Mouse (Mus musculus) embryonic fibroblast, embryonic 13.5 days (primary cell): ENCODE data around the gene Avil. TPM values are rescaled to one million over a fixed set of nuclear protein-coding genes. Genes with fewer than 3 reads are reported as not detected.
A peak's percentile ranks its signal among the peaks of the same experiment; 100 is the strongest.

Source experiments
- H3K27ac ChIP-seq: 2 replicates; pipeline ENCODE4 v1.5.1; 2012; ENCODE audit warnings: low read length, control low read depth, inconsistent platforms; ENCODE audit not compliant: insufficient read depth
- H3K4me1 ChIP-seq: 2 replicates; pipeline ENCODE4 v1.6.1; 2011; ENCODE audit warnings: low read length; ENCODE audit not compliant: control insufficient read depth, insufficient read depth
- H3K4me3 ChIP-seq: 2 replicates; pipeline ENCODE4 v1.5.1; 2011; ENCODE audit warnings: mild to moderate bottlenecking, control low read depth, low read length; ENCODE audit not compliant: insufficient read depth
- CTCF ChIP-seq: IDR thresholded peaks from 2 replicates; pipeline ENCODE4 v1.5.1; 2011; ENCODE audit warnings: mild to moderate bottlenecking, control low read depth, low read length, moderate library complexity, borderline replicate concordance; ENCODE audit not compliant: insufficient read depth
- POLR2A ChIP-seq: IDR thresholded peaks from 2 replicates; pipeline ENCODE4 v1.6.1; 2011; ENCODE audit warnings: low read depth, mild to moderate bottlenecking, control low read depth, low read length, moderate library complexity
- polyA plus RNA-seq: library from polyadenylated mRNA; stranded (reverse); fragments of >200 nt; gene quantifications from 2 replicates; pipeline ENCODE4 v1.2.4, GENCODE M21; 2011; ENCODE audit warnings: low read depth; ENCODE audit not compliant: missing spikeins, insufficient read length

The Avil gene
- polyA plus RNA-seq, 1 experiment = 1.5 TPM

DNA sequence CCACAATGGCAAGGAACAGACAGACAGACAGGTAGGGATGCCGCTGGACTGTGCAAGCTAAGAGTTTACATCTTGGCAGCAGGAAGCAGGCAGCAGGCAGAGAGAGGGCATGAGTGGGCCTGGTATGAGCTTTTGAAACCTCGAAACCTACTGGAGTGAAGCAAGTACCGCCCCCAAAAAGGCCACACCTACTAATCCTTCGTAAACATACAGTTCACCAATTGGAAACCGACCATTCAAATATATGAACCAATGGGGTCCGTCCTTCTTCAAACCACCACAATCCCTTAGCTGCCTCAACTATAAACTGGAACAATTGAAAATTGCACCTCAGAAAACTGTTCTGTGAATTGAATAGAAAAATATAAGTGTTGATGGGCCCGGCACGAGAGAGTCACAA, 36.7 kb upstream of the Avil start:
- H3K27ac ChIP-seq = peak overlapping the region; percentile 91; the same call in 1 of the 2 replicates
- no peak for TF ChIP-seq CTCF
- TF ChIP-seq POLR2A = no peak
- no peak overlapping the region for H3K4me3 ChIP-seq
- peaks cover 2% of the 10 kb centered on the region; the same call in 1 of the 2 replicates for H3K4me1 ChIP-seq

DNA sequence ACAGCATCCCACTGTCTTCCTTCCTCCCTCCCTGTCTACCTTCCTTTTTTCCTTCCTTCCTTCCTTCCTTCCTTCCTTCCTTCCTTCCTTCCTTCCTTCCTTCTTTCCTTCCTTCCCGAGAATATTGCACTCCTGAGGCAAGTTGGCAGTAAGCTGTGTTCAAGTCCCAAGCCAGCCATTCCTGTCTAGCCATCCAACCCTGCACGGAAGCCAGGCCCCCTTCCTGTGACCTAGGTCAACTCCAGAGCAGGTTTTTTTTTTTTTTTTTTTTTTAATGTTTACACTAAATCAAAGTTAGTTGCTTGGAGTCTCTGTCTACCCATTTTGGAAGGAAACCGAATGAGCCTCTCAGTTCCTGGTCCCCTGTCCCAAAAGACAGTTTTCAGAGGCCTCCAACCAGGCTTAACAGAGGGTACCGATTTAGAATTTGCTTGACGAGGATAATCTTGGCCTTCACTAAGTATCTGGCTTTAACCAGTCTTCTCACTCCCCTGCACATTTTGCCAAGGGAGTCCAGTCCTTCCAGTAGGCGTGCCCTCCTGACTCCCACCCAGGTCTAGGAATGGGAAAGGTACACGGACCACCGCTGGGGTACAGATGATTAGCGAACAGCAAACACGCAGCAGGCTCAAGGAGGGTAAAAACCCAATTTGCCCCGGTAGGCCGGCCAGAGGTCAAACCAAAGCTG, 29.0 kb upstream of the Avil start:
- Histone ChIP-seq H3K4me3 (no peak overlapping the region), H3K4me1 (peaks cover 3% of the 10 kb centered on the region; the same call in 1 of the 2 replicates), H3K27ac (no peak overlapping the region)
- TF ChIP-seq CTCF (no peak), POLR2A (no peak)

DNA sequence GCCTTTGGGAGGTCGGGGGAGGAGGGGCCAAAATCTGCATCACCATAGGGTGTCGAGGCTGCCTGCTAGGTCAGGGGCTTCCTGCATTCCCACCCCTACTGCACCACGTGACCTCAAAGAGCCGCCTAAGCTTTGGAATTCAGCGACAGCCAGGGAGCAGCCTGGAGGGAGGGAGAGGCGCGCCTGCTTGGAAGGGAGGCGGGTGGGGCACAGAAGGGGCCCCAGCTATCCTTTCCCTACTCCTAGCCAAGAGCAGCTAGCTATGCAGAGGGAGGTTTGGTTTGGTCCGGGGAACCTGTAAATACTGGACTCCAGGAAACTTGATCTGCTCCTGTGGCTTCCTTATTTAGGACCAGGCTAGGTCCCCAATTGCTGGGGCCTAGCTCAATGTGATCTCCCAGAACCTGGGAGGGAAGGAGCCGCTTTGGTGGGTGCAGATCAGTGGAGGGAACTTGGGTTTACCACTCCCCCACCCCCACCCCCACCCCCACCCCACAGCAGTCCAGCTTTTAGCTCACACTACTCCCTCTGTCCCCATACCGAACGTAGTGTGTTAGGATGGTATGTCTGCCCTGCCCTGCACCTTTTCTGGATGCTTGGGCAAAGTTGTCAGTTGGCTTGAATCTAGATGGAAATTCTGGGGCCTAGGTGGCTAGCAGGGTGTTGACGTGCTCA, 28.3 kb upstream of the Avil start:
- H3K4me1 ChIP-seq = peaks cover 3% of the 10 kb centered on the region; the same call in 1 of the 2 replicates
- no peak overlapping the region for H3K27ac ChIP-seq
- H3K4me3 ChIP-seq = no peak overlapping the region
- TF ChIP-seq POLR2A = no peak
- no peak for TF ChIP-seq CTCF

DNA sequence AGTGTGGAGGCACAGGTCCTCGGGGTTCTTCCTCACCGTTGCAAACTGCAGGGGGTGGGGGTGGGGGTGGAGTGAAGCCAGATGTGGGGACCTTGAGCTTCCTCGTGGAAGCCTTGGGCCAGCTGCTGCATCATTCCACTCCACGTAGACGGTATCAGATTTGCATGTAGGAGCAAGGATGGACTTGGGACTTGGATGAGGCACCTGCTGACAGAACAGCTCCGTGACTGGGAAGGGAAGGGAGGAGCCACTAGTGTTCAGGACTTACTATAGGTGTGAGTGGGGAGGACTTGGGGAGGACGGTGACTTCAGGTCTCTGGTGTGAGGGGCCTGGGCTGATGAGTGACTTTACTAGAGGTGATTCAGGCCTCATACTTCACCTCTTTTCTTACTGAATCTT, 27.5 kb upstream of the Avil start:
- Histone ChIP-seq H3K27ac (no peak overlapping the region), H3K4me3 (no peak overlapping the region), H3K4me1 (peaks cover 4% of the 10 kb centered on the region)
- TF ChIP-seq POLR2A (no peak), CTCF (no peak)

DNA sequence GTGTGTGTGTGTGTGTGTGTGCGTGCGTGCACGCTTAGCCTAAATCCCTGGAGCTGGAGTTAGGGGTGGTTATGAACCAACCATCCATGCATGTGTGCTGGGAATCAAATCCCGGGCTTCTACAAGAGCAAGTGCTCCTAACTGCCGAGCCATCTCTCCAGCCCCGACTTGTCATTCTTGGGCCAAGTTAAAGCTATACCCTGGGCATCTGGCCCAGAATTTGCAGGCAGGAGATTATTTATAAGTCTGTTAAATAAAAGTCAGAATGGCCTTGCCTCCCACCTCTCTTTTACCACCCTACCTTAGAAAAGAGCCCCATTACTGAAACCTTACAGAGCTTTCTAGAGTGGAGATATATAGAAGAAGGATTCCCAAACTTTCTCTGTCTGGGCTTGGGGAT, 24.8 kb upstream of the Avil start:
- TF ChIP-seq POLR2A = no peak
- no peak for TF ChIP-seq CTCF
- Histone ChIP-seq H3K4me1 (peaks cover 6% of the 10 kb centered on the region), H3K27ac (no peak overlapping the region), H3K4me3 (no peak overlapping the region)

DNA sequence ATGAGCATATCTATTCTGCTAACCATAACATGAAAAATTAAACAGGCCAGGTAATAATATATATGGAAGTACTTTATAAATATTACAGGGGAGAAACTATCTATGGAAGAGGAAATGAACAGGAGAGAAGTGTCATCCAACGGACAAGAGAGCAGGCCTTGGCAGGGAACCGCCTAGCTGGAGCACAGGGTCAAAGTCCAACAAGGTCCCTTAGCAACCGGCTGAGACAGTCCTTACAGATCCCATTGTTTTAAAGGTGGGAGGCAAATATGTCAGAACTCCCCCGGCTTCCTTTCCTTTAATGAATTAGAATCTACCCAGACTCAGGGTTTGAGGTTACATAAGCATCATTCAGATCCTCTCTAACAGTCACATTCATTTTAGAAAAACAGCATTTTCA, 23.4 kb upstream of the Avil start:
- Histone ChIP-seq H3K27ac (no peak overlapping the region), H3K4me3 (no peak overlapping the region), H3K4me1 (peaks cover 6% of the 10 kb centered on the region)
- TF ChIP-seq CTCF (no peak), POLR2A (no peak)

DNA sequence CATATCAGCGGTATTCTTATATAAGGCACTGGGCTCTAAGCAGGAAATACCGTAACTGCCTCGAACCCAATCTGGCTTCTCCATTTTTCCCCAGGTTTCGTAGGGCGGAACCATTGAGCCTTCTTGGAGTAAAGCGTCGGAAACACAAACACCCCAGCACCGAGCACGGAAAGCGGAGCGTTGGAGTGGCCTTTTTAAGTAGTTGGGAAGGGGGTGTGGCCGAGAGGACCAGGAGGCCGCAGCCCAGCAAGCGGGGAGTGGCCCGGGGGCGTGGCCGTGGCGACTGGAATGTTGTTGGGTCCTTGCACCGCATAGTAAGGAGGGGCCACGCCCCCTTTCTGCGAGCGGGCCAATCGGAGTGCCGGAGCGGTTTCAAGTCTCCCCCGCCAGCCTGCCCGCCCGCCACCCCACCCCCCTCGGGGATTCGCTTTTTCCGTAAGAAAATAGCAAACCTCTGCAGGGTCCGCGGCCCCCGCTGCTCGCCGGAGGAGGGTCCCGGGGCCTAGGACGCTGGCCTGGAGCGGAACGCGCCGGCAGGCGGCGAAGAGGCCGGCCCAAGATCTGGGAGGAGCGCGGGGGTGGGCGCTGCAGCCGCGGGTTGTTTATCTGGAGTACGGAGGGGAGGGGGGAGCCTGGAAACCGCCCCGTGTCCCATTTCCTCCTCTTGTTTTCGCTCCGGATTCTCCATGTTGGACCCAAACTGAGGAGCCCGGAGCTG, 22.1 kb upstream of the Avil start, which contains the start of gene Ctdsp2:
TSS of gene Ctdsp2 (plus strand) at position 441 of the 718 bp plus-strand sequence.
- peak within 1 kb of the TSS; percentile 98 for H3K27ac ChIP-seq
- TF ChIP-seq CTCF (no peak), POLR2A (peak; percentile 99)
- peak within 1 kb of the TSS; percentile 91 for H3K4me3 ChIP-seq
- H3K4me1 ChIP-seq = peaks cover 13% of the 10 kb centered on the region

DNA sequence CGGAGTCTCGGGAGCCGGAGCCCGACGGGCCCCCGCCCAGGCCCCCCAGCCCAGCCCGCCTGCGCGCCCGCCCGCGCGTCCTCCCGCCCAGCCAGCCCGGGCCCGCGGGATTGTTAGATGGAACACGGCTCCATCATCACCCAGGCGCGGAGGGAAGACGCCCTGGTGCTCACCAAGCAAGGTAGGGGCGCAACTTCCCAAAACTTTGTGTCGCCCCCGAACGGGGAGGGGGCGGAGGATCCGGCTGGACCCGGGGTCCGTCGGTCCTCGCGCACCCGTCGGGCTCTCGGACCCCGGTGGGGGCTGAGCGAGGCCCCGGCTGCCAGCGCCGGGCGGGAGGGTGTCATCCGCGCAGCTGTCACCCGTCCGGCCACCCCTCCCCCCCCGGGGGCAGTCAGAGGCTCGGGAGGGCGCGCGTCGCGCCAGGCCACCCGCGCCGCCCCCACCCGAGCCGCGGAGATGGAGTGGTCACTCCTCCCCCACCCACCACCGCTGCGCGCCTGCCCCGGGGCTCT, 21.3 kb upstream of the Avil start:
- H3K4me3 ChIP-seq = peak overlapping the region; percentile 91
- peak overlapping the region; percentile 98 for H3K27ac ChIP-seq
- peaks cover 20% of the 10 kb centered on the region for H3K4me1 ChIP-seq
- TF ChIP-seq CTCF (no peak), POLR2A (0 out of 2 replicates have a peak, but pooled peaks have one; percentile 20)

DNA sequence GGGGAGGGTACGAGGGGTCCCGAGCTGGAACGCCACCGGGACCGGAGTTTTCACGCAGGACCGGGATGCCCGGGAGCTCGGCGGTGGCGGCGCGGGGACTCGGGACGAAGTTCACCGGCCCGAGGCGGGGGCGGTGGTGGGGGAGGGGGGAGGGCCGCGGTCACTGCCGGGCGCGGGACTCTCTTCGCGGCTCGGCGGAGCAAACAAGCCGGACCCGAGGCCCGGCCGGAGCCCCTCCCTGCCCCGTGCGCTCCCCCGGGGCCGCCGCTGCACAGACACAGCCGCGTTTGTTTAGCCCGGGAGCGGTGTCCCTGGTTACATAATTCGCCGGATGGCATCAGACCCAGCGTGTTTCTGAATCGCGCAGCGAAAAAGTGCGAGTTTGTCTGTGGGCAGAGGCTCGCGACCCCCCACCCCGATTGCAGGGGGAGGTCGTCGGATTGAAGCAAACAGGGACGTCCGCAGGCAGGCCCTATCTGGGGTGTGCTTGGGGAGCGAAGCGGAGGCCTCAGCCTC, 20.8 kb upstream of the Avil start:
- TF ChIP-seq POLR2A (0 out of 2 replicates have a peak, but pooled peaks have one; percentile 9), CTCF (no peak)
- Histone ChIP-seq H3K4me1 (peaks cover 23% of the 10 kb centered on the region), H3K4me3 (peak overlapping the region; percentile 91), H3K27ac (peak overlapping the region; percentile 98)
